Mouse (Mus musculus): Measurements from ENCODE around the gene Acsl1.

Gene Acsl1

GRCm38 (mm10) chr8:46475942-46476341 is 5.1 kb downstream of the Acsl1 start:
- DNase-seq, result no peak

DNA sequence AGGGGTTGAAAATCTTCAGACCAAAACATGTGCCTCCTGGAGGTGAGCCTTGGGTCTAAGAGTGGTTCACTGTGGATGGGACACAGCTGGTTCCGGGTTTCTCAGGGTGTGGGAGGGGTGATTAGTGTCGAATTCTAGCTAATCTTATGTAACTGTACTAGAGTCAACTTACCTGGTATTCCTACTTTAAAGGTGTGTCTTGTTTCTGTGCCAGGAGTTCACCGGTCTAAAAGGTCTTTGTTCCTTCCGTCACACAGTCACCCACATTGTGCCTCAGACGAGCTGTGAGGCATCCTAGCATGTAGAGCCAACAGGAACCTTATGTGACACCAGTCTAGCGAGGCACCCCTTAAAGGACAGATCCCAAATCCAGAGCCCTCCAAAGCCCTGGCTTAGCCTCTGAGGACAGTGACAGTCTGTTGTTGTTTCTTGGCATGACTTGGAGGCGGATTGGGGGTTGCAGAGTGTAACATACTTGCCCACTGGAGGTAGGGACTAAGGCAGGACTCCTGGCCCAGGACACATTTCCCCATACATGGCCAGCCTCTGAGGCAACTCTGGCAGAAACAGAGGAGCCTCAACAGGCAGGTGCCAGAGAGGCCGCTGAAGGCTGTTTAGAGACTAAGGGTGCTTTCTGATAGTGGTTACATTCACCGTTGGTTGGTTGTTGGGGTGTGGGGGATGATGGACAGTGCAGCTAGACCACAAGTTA is 7.1 kb downstream of the Acsl1 start:
- DNase-seq, result no peak

GRCm38 (mm10) chr8:46478783-46479182 is 7.9 kb downstream of the Acsl1 start:
- no peak for DNase-seq

DNA sequence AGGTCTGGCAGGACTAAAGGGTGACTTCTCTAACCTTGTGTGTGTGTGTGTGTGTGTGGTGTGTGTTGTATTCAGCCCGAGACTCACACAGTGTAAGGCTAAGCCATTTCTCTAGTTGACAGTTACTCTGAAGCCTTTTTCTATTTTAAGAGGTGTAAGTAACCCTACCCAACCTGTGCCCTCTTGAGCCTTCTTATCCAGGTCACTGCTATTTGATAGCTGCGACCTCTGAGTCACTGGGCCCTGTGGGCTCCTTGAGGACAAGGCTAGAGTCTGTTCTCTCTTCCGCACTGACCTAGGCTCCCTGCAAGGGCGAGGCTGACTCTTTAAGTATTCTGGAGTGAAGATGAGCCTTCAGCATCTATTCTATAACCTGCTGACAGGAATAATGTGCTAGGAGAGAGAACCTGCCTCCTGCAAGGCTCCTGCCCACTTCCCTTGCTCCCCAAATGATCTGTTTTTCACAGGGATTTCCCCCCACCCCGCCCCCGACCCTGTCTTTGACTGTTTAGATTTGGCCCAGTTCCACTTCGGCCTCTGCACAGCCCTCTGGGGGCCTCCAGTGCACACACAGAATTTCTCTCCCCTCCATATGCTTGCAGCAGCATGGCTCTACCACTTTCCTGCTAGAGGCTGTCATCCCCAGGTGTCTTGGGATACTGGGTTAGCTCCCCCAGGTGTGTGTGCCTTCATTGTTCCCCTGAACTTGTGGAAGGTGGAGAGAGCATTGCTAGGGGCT is 9.1 kb downstream of the Acsl1 start:
- no peak for DNase-seq

DNA sequence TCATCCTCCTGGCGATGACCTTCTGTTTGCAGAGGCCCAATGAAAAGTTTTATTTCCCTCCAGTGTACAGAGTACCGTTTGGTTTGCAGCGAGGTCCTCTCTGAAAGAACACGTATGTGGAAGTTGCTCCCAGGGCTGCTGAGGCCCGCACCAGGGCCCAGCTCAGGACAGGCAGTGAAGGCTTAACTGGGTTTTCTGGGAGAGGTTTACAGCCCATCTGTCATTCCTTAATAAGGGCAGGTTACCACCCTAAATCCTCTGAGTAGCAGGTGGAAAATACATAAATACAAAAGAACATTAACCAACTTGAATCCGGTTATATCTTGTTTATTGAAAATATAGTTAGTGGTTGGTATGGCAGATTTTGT is 9.7 kb downstream of the Acsl1 start:
- no peak for DNase-seq

DNA sequence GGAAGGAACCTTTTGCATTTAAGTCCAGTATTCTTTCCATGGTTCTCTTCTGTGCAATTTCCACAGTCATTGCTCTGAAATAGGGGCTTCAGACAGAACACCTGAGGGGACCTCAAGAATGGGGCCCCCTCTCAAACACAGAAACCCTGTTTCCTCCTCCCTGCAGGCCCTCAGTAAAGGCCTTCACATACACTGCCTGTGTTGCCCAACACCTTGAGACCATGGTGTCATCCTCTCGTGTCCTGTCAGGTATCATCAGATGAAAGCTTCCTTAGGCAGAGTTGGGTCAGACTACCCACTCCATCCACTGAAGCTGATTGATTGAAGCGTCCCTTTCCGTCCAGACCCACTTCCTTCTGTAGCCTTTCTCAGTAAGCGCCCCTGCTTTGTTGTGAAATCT is 11.9 kb downstream of the Acsl1 start:
- no peak for DNase-seq

DNA sequence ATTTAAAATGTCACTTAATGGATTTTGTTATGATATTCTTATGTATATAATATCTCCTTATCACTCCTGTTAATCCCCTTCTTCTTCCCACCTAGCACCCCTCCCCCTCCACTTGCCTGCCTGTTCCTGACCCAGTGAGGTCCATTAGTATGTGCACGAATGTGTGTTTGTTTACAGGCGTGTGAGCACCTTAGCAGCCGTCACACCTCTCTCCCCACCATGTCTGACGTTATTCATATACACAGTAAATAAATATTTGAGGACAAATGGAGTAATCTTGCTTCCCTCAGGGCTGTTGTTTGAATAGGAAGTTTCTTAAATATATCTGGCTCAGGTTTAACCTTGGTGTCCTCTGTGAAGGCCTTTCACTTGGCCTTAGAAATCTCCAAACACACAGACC is 12.4 kb downstream of the Acsl1 start:
- no peak for DNase-seq

DNA sequence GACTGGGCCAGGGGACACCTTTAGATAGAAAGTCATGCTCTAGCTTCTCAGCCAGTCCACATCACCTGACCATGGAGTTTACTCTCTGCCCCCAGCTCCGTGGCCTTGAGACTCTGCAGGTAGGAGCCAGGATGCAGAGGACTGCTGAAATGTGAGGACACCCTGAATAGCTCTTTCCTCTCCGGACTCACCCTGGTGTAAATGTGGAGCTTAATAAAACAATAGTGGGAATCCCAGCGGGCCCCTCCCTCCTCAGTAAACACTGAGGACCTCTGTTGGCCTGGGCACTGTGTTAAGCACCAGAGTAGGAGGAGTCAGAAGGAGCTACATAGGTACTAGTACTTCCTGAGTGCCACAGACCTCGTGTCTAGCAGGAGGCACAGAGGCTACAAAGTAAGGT is 13.2 kb downstream of the Acsl1 start:
- no peak for DNase-seq

- no peak for DNase-seq
These were observed 14.2 kb downstream of the Acsl1 start for GRCm38 (mm10) chr8:46484931-46485463.

- DNase-seq, result no peak
These were observed 17.3 kb downstream of the Acsl1 start for GRCm38 (mm10) chr8:46488085-46488561.

DNA sequence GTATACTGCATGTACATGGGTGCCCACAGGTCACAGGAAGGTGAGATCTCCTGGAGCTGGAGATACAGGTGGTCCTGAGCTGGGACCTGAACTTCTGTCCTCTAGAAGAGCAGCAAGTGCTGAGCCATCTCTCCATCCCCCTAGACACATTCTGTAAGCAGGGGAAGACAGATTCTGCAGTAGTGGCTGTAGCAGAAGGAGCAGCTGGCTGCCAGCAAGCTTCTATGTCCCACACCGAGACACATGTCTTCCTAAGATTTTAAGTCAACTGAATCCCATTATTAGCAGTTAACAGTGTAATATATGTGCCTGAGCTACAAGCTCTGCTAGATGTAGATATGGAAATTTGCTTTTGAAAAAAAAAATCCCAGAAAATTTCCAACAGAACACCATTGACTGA is 18.4 kb downstream of the Acsl1 start:
- DNase-seq, result no peak

DNA sequence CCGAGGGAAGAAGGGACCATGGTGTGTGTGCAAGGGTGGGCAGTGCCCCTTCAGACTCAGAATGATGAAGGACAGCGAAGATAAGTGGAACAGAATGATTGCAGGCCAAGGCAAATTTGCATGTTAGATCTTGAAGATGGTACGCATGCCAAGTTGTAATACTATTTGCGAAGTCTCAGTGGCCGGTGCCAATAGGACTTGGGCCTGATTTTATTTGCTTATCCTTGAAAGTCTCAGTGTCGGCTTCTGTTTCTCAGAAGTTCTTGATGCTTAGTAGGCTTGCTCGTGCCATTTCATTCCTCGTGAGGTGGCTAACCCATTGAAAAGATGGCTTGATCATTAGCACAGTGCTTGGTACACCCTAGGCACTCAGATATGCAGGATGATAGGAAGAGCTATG is 19.4 kb downstream of the Acsl1 start:
- DNase-seq, result no peak

DNA sequence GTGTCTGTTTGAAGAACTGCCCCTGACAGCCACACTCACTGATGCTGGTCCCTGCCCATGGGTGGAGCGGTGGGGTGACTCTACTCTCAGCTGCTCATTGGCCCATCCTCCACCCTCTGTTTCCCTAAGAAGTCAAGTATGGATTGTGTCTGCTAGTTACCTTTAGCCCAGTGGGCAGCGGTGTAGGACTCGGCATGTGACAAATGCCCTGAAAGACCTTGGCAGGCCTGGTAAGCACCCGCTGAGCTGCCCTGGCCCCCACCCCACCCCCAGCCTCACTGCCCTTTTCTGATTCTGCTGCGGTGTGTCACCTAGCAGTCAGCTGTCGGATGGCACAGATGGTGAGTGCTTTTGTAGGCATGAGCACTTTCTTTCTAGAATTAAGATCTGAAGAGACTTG is 20.0 kb downstream of the Acsl1 start:
- no peak for DNase-seq

GRCm38 (mm10) chr8:46493495-46494170 is 22.8 kb downstream of the Acsl1 start:
- no peak for DNase-seq

- DNase-seq, result no peak
These were observed 26.0 kb downstream of the Acsl1 start for GRCm38 (mm10) chr8:46496852-46497251.

DNA sequence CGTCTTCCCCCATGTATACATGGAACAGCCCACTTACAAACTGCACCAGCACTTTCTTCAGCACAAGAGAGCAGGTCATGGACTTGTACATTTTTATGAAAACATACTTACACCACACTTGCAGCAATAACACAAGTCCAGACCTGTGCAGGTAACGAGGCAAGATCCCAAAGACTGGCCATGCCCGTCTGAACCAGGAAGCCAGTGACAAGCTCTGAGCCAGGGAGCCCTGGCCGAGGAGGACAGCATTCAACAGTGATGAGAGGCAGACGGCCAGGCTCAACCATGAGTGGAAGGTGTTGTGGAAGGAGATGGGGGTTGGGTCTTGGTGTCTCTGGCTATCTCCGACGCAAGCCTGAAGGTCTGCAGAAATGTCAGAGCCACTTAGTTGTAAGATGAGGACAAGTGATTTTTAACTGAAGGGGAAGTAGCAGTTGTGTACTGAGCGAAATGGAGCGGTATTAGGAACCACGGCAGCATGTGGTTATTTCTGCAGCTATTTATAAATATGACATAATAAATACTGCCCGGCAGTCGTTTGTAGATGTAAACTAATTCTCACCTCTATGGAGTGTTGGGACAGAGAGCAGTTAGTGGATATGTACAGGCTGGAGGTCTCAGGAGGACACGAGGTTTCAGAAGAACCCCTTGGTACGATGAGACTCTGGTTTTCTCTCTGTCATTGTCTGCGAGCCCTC is 26.6 kb downstream of the Acsl1 start:
- no peak for DNase-seq

DNA sequence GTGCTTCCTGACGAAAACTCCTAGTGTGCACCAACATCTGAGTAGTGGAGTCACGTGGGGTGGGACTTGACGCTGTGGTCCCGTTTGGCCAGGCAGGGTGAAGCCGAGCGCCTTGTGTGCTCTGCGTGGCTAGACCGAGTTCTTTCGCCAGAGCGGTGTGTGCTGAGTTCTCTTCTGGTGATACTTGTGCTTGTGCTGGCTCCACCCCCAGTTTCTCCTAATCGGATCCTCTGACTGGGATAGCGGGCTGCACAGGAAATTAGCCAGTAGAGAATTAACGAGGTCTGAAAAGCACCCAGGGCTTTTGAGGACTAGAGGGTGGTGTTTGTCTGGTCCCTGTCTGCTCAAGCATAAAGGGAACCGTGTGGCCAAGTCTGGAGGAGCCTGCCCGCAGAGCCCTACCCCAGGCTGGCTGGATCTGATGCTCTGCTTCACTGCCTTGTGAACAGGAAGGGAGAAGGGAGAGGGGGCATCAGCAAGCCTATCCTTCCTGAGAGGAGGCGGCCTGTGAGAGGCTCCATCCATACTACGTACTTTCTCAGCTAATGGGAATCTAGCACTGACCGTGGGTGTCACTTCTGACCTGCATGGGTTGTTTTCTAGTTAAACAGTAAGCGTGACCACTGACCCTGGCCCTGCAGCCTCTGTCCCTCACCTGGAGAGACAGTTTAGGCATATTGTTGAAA is 28.7 kb downstream of the Acsl1 start:
- DNase-seq, result no peak

GRCm38 (mm10) chr8:46502333-46503071 is 31.7 kb downstream of the Acsl1 start:
- DNase-seq, result no peak

- no peak for DNase-seq
These were observed 32.3 kb downstream of the Acsl1 start for GRCm38 (mm10) chr8:46503072-46503695.

GRCm38 (mm10) chr8:46504196-46504595 is 33.4 kb downstream of the Acsl1 start:
- DNase-seq, result no peak

All from cerebellum, adult 11 months (tissue).